Mouse (Mus musculus): ENCODE data around the gene Baz1b.

Gene Baz1b

DNA sequence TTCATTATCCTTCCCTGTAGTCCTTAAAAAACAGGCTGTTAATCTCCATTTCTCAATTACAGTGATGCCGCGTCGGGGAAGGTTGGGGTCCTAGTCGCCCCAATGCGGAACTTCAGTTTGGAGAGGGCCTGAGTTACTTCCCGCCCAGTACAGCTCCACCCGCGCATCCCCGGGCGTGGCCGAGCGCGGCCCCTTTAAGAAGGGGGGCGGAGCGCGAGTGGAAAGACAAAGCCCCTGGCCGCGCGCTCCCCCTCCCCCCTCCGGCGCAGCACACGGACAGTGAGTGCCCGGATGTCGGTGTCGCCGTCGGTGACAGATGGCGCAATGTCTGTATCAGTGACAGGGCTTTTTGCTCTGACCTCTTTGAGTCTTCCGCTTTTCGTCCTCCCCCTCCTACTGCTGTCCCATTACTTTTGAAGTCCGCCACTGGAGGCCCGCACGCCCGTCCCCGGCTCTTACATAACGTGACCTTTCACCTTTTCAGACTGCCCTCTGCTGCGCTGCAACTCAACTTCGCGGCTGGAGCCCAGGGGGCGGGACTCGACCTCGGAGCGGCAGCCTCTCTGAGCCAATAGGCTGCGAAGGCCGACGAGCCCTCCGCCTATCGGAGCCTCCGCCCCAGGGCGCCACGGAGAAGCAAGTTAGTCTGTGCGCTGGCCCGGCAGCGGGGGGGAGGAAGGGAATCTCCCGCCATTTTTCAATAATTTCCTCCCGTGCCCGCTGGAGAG is at the start of gene Baz1b:
Gene Baz1b, plus strand, starts transcription at position 644 of the 728 bp plus-strand sequence.
- DNase-seq (ENCODE audit: low spot score), result peak; percentile 99

DNA sequence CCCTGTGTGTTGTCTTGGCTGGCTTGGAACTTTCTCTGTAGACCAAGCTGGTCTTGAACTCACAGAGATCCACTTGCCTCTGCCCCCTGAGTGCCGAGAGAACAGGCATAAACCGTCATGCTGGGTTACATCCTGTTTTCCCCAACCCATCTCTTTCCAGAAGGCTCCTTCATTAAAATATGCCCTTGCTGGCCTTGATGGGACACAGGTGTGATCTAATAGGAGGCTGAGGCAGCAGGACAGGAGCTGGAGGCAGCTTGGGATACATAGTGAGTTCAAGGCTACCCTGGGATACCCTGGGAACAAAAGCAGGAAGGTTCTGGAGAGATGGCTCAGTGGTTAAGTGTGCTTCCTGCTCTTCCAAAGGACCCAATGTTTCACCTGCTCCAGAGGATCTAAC is 47.2 kb upstream of the Baz1b start:
- DNase-seq (ENCODE audit: low spot score), result no peak

DNA sequence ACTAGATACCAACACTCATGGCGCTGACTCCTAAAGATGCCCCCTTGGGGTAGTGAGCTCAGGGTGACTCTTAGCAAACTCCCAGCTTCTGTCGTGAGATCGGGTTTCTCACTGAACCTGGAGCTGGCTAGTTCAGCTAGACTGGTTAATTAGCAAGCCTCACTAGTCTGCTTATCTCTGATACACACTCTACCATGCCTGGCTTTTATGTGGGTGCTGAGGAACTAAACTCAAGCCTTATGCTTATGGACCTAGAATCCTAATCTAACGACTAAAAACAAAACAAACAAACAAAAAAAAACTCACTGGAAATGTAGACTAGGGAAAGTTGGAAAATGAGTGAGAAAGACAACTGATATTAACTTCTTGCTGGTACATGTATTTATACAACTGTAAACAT is 42.6 kb upstream of the Baz1b start:
- DNase-seq (ENCODE audit: low spot score), result no peak

DNA sequence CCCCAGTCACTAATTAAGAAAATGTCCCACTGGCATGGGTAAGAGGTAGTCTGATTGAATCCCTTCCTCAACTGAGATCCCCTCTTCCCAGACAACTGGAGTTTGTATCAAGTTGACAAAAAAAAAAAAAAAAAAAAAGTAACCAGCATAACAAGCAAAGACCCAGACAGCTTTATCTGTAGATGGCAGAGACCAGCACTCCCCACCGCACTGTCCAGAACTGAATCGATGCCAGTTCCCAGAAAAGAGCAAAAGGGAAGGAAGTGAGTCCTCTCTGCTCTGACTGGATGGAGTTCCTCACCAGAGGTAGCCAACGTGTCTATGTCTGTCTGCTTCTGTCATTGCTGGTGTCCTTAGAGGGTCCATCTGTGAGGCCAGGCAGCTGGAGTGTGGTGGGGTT is 41.5 kb upstream of the Baz1b start:
- no peak for DNase-seq (ENCODE audit: low spot score)

DNA sequence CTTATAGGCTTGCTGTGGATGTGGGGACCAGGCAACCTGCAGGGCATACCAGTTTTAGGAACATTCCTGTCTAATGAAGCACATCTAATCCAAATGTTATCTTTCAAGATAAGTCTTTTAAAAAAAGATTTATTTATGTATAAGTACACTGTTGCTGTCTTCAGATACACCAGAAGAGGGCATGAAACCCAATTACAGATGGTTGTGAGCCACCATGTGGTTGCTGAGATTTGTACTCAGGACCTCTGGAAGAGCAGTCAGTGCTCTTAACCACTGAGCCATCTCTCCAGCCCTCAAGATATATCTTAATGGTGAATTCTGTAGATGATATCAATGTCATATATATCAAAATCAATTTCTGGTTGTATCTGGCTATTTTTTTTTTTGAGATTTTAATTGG is 41.1 kb upstream of the Baz1b start:
- DNase-seq (ENCODE audit: low spot score), result no peak

DNA sequence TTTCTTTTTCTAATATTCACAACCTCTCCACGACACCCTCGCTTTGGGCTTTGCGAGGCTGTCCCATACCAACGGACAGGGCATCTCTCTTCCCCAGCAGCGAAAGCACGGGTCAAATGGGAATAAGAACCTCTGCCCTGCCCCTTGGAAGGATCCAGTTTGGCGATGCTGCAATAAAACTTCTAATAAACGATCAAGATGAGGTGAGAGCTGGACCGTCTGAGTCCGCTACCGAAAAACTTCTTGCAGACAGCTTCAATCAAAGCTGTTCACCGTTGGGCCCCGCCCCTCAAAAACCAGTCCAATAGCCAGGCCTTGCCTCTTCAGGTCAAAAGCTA is 38.4 kb upstream of the Baz1b start:
- DNase-seq (ENCODE audit: low spot score), result no peak

DNA sequence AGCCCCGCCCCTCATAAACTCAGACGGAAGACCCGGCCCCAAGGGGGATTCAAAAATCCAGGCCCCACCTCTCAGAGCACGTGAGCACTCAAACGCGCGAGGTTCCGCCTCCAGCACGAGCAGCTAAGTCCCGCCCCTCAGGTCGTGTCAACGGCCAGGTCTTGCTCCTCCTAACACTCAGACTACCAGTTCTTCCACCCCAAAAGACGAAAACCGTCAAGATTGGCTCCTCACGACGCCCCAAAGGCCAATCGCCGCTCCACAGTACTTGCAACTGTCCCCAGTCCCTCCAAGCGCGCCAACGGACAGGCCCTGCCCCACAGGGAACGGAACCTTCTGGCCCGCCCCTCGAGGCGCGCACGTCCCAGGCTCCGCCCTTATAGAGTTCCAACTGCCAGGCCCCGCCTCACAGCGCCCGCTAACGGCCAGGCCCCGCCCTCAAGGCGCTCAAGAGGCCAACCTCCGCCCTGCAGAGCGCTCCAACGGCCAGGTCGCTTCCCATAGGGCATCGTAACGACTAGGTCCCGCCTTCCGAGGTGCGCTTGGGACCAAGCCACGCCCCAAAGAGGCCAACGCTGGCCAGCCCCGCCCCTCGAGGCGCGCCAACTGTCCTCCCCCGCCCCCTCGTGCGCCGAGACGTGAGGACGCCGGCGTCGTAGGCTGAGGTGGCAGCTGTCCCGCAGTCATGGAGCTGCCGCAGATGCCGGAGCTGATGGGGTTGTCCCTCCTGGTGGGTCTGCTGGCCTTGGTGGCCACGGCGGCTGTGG is 37.8 kb upstream of the Baz1b start, which contains the start of gene Tbl2:
Gene Tbl2, plus strand, starts transcription at position 605 of the 767 bp plus-strand sequence.
- DNase-seq (ENCODE audit: low spot score), result peak; percentile 99

DNA sequence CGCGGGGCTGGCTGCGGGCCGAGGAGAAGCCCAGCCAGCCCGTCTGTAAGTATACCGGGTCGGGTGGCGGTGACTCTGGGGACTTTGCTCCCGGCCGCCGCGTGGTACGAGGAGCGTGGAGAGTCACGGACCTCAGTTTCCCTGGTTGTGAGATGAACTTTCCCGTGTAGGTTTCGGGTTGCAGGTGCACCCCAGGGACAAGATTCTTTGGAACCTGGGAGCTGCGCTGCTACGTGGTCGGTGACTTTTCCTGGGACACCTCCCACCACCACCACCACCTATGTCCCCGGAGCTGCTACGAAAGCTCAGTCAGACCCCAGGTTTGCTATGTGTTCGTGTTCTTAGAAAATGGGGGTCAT is 37.3 kb upstream of the Baz1b start:
- no peak for DNase-seq (ENCODE audit: low spot score)

DNA sequence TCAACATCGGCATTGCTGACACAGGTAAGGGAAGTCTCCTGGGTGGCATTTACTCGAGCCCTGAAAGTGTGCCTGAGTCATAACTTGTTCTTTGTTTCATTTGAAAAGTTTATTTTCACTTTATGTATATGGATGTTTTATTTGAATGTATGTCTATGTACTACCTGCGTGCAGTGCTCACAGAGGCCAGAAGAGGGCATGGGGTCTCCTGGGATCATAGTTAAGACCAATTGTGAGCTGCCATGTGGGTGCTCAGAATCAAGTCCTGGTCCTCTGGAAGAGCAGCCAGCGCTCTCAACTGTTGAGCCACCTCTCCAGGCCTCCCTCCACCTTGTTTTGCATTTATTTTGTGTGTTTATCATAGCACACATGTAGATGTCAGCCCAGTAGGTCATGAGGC is 30.6 kb upstream of the Baz1b start:
- DNase-seq (ENCODE audit: low spot score), result no peak

DNA sequence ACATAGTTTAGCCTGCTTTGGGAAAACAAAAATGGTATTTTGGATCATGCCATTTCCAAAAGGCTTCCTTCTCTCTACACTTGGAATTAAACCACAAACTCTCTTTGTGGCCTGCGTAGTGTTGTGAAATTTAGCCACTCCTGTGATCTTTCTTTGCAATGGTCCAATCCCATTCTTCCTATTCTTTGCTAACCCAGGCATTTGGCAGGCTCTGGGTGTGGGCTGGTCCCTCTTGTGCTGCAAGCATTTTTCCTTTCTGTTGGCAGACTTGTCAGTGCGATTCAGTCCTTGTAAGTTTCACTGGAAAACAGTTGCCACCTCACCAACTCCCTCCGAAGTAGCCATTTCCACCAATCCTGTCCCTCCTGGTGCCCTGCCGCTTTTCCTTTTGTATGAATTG is 25.8 kb upstream of the Baz1b start:
- peak; percentile 49 for DNase-seq (ENCODE audit: low spot score)

DNA sequence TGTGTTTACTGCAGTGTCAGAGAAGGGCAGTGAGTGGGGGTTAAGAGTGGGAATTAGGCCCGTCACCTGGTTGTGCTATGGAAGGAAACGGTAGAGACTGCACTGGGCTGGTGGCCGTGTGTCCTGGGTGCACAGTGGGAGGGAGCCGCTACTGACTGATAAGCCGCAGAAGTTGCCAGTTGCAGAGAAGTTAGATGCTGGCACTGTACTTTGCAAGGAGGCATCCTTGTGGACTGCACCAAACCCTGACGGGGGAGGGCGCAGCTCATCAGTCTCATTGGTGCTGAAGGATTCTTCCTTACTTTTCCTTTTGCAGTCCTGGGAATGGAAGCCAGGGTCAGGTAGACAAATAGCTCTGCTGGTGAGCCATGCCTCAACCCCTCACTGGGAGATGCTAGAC is 25.4 kb upstream of the Baz1b start:
- DNase-seq (ENCODE audit: low spot score), result no peak

DNA sequence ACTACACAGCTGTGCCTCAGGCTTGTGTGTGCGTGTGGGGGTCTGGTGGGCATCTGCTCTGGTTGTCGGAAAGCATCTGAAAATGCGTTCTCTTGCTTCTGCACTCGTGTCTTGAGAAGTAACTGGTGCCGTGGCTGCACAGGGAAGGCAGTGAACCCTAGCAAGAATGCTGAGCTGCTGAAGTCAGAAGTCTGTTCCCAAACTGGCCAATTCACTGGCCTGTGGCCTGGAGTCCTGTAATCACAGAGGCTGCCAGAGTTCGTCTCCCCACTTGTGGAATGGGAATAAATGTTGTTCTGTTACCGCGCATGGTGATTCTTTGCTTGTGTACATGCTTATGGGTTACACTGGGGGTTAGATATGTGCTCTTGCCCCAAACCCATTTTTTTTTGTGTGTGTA is 24.7 kb upstream of the Baz1b start:
- no peak for DNase-seq (ENCODE audit: low spot score)

DNA sequence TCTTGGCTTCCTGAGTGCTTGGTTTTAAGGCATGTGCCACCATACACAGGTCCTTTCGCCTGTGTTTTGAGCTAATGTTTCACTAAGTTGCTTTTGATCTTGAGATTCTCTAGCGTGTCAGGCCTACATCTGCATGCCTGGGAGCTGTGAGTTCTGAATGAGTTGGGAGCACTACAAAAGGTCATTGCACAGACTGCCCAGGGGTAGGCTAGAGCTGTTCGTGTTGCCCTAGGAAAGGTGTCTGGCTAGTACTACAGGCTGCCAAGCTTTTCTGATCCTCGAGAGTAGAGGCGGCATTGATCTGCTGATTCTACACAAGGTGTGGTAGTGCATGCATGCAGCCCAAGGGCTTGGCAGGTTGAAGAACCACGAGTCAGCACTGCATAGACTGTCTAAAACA is 24.2 kb upstream of the Baz1b start:
- no peak for DNase-seq (ENCODE audit: low spot score)

DNA sequence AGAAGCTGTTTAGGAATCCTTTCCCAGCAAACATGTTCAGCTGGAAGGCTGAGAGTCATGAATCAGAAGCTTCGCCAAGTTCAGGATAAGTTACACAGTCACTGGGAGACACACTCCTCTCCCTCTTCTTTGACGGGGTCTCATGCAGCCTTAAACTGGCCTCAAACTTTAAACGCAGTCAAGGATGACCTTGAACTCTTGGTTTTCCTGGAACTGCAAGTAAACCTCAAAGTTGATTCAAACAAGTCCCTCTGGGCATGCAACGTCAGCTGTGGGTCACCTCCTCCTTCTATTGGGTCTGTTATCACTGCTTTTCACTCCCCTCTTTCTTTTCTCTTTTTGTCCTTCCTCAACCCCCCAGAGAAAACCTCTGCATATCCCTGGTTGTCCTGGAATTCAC is 20.2 kb upstream of the Baz1b start:
- no peak for DNase-seq (ENCODE audit: low spot score)

DNA sequence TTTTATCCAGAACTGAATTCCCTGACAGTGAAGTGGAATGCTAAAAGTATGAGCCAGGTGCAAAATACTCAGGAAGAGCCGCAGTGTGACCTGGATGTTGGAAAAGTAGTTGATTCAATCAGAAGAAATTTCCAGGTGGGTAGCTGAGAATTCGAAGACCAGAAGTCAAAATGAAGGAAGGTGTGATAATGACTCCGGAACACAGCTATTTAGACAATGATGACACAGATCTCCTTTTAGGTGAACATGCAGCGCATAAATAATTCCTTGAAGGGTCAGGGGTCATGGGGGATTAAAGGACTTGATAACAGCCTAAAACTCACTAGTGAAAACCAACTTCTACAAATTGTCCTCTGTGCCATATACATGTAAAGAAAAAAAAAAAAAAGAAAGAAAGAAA is 19.6 kb upstream of the Baz1b start:
- no peak for DNase-seq (ENCODE audit: low spot score)

DNA sequence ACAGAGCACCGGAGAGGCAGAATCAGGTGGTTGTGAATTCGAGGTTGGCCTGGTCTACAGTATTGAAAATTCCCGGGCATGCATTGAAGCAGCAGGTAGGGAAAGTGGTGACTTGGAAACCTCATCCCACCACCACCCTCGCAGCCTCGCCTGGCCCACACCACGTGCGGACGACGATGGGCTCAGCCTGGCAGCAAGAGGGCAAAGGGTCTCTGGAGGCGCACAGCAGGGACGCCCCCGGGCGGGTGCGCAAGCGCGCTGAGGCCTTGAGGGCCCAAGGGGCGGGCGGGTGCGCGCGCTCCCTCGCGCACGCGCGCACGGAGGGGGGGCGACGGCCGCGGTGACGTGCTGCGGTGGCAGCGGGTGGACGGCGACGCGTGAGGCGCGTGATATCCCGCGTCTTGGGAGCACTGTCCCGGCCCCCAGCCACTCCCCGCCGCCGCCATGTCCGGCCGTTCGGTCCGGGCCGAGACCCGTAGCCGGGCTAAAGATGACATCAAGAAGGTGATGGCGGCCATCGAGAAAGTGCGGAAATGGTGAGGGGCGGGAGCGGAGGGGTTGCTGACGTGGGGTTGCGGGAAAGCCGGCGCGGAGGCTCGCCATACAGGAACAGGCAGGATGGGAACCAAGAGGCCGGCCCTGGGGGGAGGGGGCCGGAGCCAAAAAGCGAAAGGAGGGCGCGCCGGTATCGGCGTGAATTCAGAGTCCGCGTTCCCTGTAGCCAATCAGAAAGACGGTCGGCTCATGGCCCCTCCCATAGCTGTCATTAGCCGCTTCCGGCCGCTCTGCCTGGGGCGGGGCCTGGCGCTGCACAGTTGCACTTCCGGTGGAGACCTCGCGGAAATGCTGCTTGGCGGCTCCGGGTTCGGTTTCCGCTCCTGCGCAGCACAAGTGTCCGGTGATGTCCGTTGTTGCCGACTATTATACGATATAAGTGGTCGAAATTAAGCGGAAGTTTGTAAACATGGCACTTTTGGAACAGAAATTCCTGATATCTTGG is 18.7 kb upstream of the Baz1b start, which contains the start of gene Bcl7b:
Gene Bcl7b, plus strand, starts transcription at position 221 of the 1,000 bp plus-strand sequence.
- peak; percentile 97 for DNase-seq (ENCODE audit: low spot score)

DNA sequence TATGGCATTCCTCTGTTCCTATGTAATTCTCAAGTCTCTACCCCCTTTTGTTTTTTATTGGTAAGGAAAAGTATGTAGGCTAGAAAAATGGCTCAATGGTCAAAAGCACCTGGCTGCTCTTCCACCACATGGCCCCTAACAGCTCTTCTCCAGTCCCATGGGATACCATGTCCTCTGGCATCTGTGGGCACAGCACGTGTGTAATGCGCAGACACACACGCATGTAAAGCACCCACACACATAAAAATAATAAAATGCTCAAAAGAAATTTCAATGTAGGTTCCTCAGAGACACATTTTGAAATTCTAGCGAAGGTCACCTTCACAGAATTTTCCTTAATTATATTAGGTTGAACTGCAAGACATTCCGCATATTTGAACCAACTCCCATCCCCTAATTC is 17.6 kb upstream of the Baz1b start:
- no peak for DNase-seq (ENCODE audit: low spot score)

DNA sequence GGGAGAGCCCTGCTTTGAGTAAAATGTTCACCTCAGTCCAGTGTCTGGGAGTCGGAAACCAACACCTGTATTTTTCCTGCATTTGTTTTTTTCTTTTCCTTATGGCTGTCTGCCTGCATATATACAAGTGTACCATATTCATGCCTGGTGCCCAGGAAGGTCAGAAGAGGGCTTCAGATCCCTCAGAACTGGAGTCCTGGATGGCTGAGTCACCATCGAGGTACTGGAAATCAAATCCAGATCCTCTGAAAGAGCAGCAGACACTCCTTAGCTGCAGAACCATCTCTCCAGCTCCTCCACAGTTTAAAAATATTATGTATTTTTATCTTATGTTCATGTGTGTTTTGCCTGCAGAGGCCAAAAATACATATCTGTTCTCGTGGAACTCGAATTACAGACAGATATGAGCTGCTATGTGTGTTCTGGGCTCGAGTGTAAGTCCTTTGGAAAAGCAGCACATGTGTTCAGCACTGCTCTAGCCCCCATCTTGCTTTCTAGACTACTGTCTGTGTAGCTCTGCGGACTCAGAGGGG is 15.3 kb upstream of the Baz1b start:
- DNase-seq (ENCODE audit: low spot score), result no peak

DNA sequence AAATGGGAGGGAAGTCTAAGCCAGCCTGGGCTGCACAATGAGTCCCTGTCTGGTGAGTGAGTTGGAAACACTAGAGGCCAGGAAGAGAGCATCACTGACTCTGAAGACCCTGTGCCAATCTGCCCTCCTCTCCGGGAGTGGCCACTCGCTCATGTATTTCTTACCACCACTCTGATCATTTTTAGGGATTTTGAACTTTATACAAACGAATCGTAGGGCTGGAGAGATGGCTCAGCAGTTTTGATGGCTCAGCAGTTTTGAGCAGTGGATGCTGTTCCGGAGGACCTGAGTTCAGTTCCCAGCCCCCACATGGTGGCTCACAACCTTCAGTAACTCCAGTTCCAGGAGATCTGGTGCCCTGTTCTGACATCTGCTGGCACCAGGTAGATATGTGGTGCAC is 14.1 kb upstream of the Baz1b start:
- DNase-seq (ENCODE audit: low spot score), result no peak

DNA sequence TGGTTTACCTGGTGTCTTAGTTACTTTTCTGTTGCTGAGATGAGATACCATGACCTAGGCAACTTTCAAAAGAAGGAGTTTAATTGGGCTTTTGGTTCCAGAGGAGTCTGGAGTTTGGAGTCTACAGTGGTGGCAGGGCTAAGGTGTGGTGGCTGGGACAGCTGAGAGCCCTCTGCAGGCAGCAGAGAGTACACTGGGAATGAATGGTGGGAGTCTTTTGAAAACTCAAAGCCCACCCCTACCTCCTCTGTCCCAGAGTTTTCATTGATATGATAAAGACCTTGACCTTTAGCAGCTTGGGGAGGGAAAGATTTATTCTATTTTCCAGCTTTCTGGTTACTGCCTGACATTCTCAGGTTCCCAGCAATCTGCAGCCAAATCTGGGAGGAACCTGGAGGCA is 12.0 kb upstream of the Baz1b start:
- no peak for DNase-seq (ENCODE audit: low spot score)

DNA sequence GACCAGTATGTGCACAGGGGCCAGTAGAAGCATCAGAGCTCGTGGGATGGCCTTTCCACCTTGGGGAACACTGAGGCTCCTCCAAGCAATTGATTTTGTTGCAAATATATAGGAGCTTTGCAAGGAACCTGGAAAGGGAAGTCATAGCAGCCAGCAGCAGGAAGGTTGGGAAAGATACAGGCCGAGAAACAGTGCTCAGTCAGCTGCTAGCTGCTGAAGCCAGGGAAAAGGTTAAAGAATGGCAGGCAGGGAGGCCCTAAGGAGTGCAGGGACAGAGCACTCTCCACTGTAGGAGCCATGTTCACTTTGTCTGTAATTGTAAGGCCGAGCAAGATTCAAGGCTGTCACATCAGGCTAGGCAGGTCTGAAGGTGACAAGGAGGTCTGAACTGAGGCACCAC is 8.5 kb upstream of the Baz1b start:
- no peak for DNase-seq (ENCODE audit: low spot score)

DNA sequence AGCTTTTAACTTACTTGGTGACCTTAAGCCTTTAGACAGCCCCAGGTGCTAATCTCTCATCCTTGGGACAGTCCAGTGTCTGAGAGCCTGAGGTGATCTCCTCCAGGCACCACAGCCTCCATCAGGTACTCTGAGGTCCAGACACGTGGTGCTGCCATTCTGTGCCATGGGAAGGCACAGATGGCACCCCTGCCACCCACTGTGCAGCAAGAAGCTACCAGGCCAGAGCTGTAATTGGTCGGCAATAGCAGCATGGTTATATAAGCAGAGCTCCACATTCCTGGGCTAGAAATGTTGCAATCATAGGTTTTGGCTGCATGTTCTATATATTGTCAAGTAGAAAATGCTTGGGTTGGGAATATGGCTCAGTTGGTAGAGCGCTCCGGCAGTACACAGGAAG is 8.1 kb upstream of the Baz1b start:
- DNase-seq (ENCODE audit: low spot score), result no peak
